Mouse (Mus musculus): ENCODE results near the gene Fbp2. TPM values are rescaled to one million over a fixed set of nuclear protein-coding genes. Genes with fewer than 3 reads are reported as not detected.

Gene Fbp2
- polyA plus RNA-seq, 1 experiment, result not detected

- H3K36me3 ChIP-seq (ENCODE audit: control insufficient read depth), result no peaks in the 10 kb centered on the region
- TF ChIP-seq GATA1 (IDR thresholded peaks at IDR 0.05; ENCODE audit: low read length) (no peak), TAL1 (IDR thresholded peaks at IDR 0.05; ENCODE audit: low read length) (no peak)
Observed at GRCm38 (mm10) chr13:62883925-62884324, 25.7 kb upstream of the Fbp2 start.

GRCm38 (mm10) chr13:62883436-62883835, 25.2 kb upstream of the Fbp2 start:
- H3K9me3 ChIP-seq (ENCODE audit: control insufficient read depth, low read length), result no peaks in the 10 kb centered on the region
- H3K4me1 ChIP-seq (ENCODE audit: control insufficient read depth), result no peaks in the 10 kb centered on the region
- H3K4me3 ChIP-seq (replicated peaks), result no peak overlapping the region
- TF ChIP-seq GATA1 (IDR thresholded peaks at IDR 0.05; ENCODE audit: low read length) (no peak), TAL1 (IDR thresholded peaks at IDR 0.05; ENCODE audit: low read length) (no peak)
- H3K27me3 ChIP-seq (ENCODE audit: control insufficient read depth), result peaks cover 18% of the 10 kb centered on the region
- H3K36me3 ChIP-seq (ENCODE audit: control insufficient read depth), result no peaks in the 10 kb centered on the region

More at GRCm38 (mm10) chr13:62883925-62884324, 25.7 kb upstream of the Fbp2 start:
- no peaks in the 10 kb centered on the region for H3K4me1 ChIP-seq (ENCODE audit: control insufficient read depth)
- peaks cover 23% of the 10 kb centered on the region for H3K27me3 ChIP-seq (ENCODE audit: control insufficient read depth)
- no peak overlapping the region for H3K4me3 ChIP-seq (replicated peaks)
- no peaks in the 10 kb centered on the region for H3K9me3 ChIP-seq (ENCODE audit: control insufficient read depth, low read length)

- H3K4me1 ChIP-seq (ENCODE audit: control insufficient read depth), result no peaks in the 10 kb centered on the region
- no peaks in the 10 kb centered on the region for H3K9me3 ChIP-seq (ENCODE audit: control insufficient read depth, low read length)
- no peak overlapping the region for H3K4me3 ChIP-seq (replicated peaks)
- no peaks in the 10 kb centered on the region for H3K36me3 ChIP-seq (ENCODE audit: control insufficient read depth)
- no peak for TF ChIP-seq TAL1 (IDR thresholded peaks at IDR 0.05; ENCODE audit: low read length)
- no peak for TF ChIP-seq GATA1 (IDR thresholded peaks at IDR 0.05; ENCODE audit: low read length)
- H3K27me3 ChIP-seq (ENCODE audit: control insufficient read depth), result peaks cover 12% of the 10 kb centered on the region
Observed at GRCm38 (mm10) chr13:62882856-62883255, 24.6 kb upstream of the Fbp2 start.

- TF ChIP-seq GATA1 (IDR thresholded peaks at IDR 0.05; ENCODE audit: low read length) (no peak), TAL1 (IDR thresholded peaks at IDR 0.05; ENCODE audit: low read length) (no peak)
- no peaks in the 10 kb centered on the region for H3K9me3 ChIP-seq (ENCODE audit: control insufficient read depth, low read length)
- no peaks in the 10 kb centered on the region for H3K27me3 ChIP-seq (ENCODE audit: control insufficient read depth)
- no peaks in the 10 kb centered on the region for H3K36me3 ChIP-seq (ENCODE audit: control insufficient read depth)
- no peak overlapping the region for H3K4me3 ChIP-seq (replicated peaks)
- H3K4me1 ChIP-seq (ENCODE audit: control insufficient read depth), result no peaks in the 10 kb centered on the region
Observed at GRCm38 (mm10) chr13:62881336-62881735, 23.1 kb upstream of the Fbp2 start.

- no peaks in the 10 kb centered on the region for H3K27me3 ChIP-seq (ENCODE audit: control insufficient read depth)
- no peaks in the 10 kb centered on the region for H3K4me1 ChIP-seq (ENCODE audit: control insufficient read depth)
- no peak overlapping the region for H3K4me3 ChIP-seq (replicated peaks)
- TF ChIP-seq GATA1 (IDR thresholded peaks at IDR 0.05; ENCODE audit: low read length), result no peak
- no peak for TF ChIP-seq TAL1 (IDR thresholded peaks at IDR 0.05; ENCODE audit: low read length)
- no peaks in the 10 kb centered on the region for H3K9me3 ChIP-seq (ENCODE audit: control insufficient read depth, low read length)
- no peaks in the 10 kb centered on the region for H3K36me3 ChIP-seq (ENCODE audit: control insufficient read depth)
Observed at GRCm38 (mm10) chr13:62879831-62880615, 21.8 kb upstream of the Fbp2 start.

- TF ChIP-seq TAL1 (IDR thresholded peaks at IDR 0.05; ENCODE audit: low read length), result no peak
- TF ChIP-seq GATA1 (IDR thresholded peaks at IDR 0.05; ENCODE audit: low read length), result no peak
- Histone ChIP-seq H3K4me1 (ENCODE audit: control insufficient read depth) (no peaks in the 10 kb centered on the region), H3K36me3 (ENCODE audit: control insufficient read depth) (no peaks in the 10 kb centered on the region), H3K4me3 (replicated peaks) (no peak overlapping the region), H3K9me3 (ENCODE audit: control insufficient read depth, low read length) (no peaks in the 10 kb centered on the region), H3K27me3 (ENCODE audit: control insufficient read depth) (no peaks in the 10 kb centered on the region)
Observed at GRCm38 (mm10) chr13:62879411-62879810, 21.2 kb upstream of the Fbp2 start.

GRCm38 (mm10) chr13:62877247-62877646, 19.0 kb upstream of the Fbp2 start:
- TF ChIP-seq GATA1 (IDR thresholded peaks at IDR 0.05; ENCODE audit: low read length) (no peak), TAL1 (IDR thresholded peaks at IDR 0.05; ENCODE audit: low read length) (no peak)

GRCm38 (mm10) chr13:62876111-62876510, 17.9 kb upstream of the Fbp2 start:
- TF ChIP-seq TAL1 (IDR thresholded peaks at IDR 0.05; ENCODE audit: low read length), result no peak
- TF ChIP-seq GATA1 (IDR thresholded peaks at IDR 0.05; ENCODE audit: low read length), result no peak
- no peaks in the 10 kb centered on the region for H3K4me1 ChIP-seq (ENCODE audit: control insufficient read depth)

More at GRCm38 (mm10) chr13:62877247-62877646, 19.0 kb upstream of the Fbp2 start:
- Histone ChIP-seq H3K36me3 (ENCODE audit: control insufficient read depth) (no peaks in the 10 kb centered on the region), H3K4me3 (replicated peaks) (no peak overlapping the region), H3K9me3 (ENCODE audit: control insufficient read depth, low read length) (no peaks in the 10 kb centered on the region), H3K4me1 (ENCODE audit: control insufficient read depth) (no peaks in the 10 kb centered on the region), H3K27me3 (ENCODE audit: control insufficient read depth) (no peaks in the 10 kb centered on the region)

GRCm38 (mm10) chr13:62872252-62872651, 14.0 kb upstream of the Fbp2 start:
- no peak overlapping the region for H3K4me3 ChIP-seq (replicated peaks)
- H3K9me3 ChIP-seq (ENCODE audit: control insufficient read depth, low read length), result no peaks in the 10 kb centered on the region
- H3K27me3 ChIP-seq (ENCODE audit: control insufficient read depth), result no peaks in the 10 kb centered on the region
- no peaks in the 10 kb centered on the region for H3K36me3 ChIP-seq (ENCODE audit: control insufficient read depth)
- no peaks in the 10 kb centered on the region for H3K4me1 ChIP-seq (ENCODE audit: control insufficient read depth)
- no peak for TF ChIP-seq GATA1 (IDR thresholded peaks at IDR 0.05; ENCODE audit: low read length)

More at GRCm38 (mm10) chr13:62876111-62876510, 17.9 kb upstream of the Fbp2 start:
- Histone ChIP-seq H3K4me3 (replicated peaks) (no peak overlapping the region), H3K9me3 (ENCODE audit: control insufficient read depth, low read length) (no peaks in the 10 kb centered on the region), H3K36me3 (ENCODE audit: control insufficient read depth) (no peaks in the 10 kb centered on the region), H3K27me3 (ENCODE audit: control insufficient read depth) (no peaks in the 10 kb centered on the region)

All from erythroblast, embryonic 14.5 days (primary cell).